Mouse (Mus musculus) lung, adult 2 months (tissue): ENCODE results near the gene Odc1.

Experiments
- CTCF ChIP-seq: fragments of 200-500 bp; IDR thresholded peaks from 2 replicates; pipeline ENCODE4 v1.5.1; 2011; ENCODE audit warnings: mild to moderate bottlenecking, low read length, control low read depth; ENCODE audit not compliant: insufficient read depth
- POLR2A ChIP-seq: fragments of 200-500 bp; IDR thresholded peaks from 2 replicates; pipeline ENCODE4 v1.6.1; 2011; ENCODE audit warnings: low read depth, mild to moderate bottlenecking, control low read depth, low read length, borderline replicate concordance; ENCODE audit errors: extremely low read depth

DNA sequence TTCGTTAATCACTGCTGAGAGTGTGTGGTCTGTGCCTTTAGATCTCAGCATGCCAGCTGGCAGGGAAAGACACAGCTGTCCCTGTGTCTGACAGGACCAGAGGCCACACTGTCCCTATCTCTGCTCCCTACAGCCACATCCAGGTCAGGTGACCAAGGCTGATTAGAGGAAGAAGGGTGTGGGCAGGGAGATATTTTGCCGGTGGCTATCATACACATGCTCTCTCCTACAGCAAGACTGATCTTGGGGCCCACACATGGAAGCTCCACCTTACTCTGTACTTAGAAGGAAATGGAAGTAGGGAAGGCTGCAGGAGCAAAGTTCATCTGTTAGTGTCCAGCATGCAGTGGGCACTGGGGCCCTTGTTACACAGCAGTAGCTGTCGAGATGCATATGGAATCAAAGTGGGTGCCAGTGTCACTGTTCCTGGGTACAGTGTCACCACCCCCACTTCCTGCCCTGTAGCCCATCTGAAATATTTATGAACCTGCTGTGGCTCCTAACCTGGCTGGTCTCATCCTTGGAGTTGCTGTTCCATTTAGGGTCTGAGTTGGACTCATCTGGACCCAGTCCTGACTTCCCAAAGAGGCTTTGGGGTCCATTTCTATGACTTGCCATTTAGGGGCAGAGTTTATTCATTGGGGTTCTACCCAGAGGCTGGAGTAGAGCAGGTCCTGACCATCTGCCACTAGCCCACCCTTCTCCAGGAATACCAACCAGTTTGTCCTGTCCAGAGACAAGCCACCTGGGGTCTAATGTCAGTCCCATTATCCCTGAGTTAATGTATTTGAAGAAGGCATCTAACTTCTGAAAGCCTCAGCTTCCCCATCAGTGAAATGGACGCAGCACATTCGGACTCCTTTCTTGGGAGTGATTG lies 38.2 kb upstream of the Odc1 start:
- TF ChIP-seq CTCF (no peak), POLR2A (no peak)
